Mouse (Mus musculus) thymus, adult 2 months (tissue): ENCODE measurements around the gene Acpp. TPM values are rescaled to one million over a fixed set of nuclear protein-coding genes. Genes with fewer than 3 reads are reported as not detected.

Source experiments
- DNase-seq: peaks from one replicate; pipeline ENCODE4 v3.0.0; 2021
- H3K27ac ChIP-seq: fragments of 200-500 bp; 2 replicates; pipeline ENCODE4 v1.5.1; 2012; ENCODE audit warnings: low read length, control low read depth; ENCODE audit not compliant: control insufficient read depth, insufficient read depth
- H3K27me3 ChIP-seq: fragments of 200-500 bp; 2 replicates; pipeline ENCODE4 v1.6.1; 2012; ENCODE audit warnings: mild to moderate bottlenecking, low read length, moderate library complexity, mixed read lengths; ENCODE audit not compliant: control insufficient read depth, insufficient read depth
- H3K36me3 ChIP-seq: fragments of 200-500 bp; 2 replicates; pipeline ENCODE4 v1.6.1; 2012; ENCODE audit warnings: mild to moderate bottlenecking, low read length, moderate library complexity; ENCODE audit not compliant: control insufficient read depth, insufficient read depth
- H3K4me1 ChIP-seq: fragments of 200-500 bp; replicated peaks from 2 replicates; pipeline ENCODE4 v1.6.1; 2012; ENCODE audit warnings: low read length; ENCODE audit not compliant: control insufficient read depth, insufficient read depth
- H3K4me3 ChIP-seq: fragments of 200-500 bp; 2 replicates; pipeline ENCODE4 v1.5.1; 2012; ENCODE audit warnings: mild to moderate bottlenecking, low read length, control low read depth, moderate library complexity; ENCODE audit not compliant: control insufficient read depth, insufficient read depth
- CTCF ChIP-seq: fragments of 200-500 bp; IDR thresholded peaks from 2 replicates; pipeline ENCODE4 v1.5.1; 2012; ENCODE audit warnings: mild to moderate bottlenecking, control low read depth, low read length, moderate library complexity, borderline replicate concordance; ENCODE audit not compliant: control insufficient read depth, poor library complexity, insufficient read depth; ENCODE audit errors: extremely low read depth
- POLR2A ChIP-seq: fragments of 200-500 bp; IDR thresholded peaks from 2 replicates; pipeline ENCODE4 v1.6.1; 2012; ENCODE audit warnings: mild to moderate bottlenecking, low read length, control low read depth, moderate library complexity; ENCODE audit not compliant: control insufficient read depth, poor library complexity, insufficient read depth; ENCODE audit errors: extremely low read depth
- WGBS: fragments of 180-500 bp; shearing (Covaris S2); methylation state at CpG from one replicate; pipeline ENCODE4 v1.1.7; 2018; 5-methylcytosine and 5-hydroxymethylcytosine counted together
- polyA plus RNA-seq: library from polyadenylated mRNA; depleted of rRNA; stranded (reverse); fragments of >200 nt; gene quantifications from 2 replicates; pipeline ENCODE4 v1.2.3, GENCODE M21; 2012

Gene Acpp
- polyA plus RNA-seq, 1 experiment: 11.2 TPM

GRCm38 (mm10) chr9:104304800-104305199 lies 32.7 kb downstream of the Acpp start:
- H3K4me1 ChIP-seq: no peaks in the 10 kb centered on the region
- H3K36me3 ChIP-seq: no peaks in the 10 kb centered on the region
- TF ChIP-seq POLR2A (no peak), CTCF (no peak)
- H3K27ac ChIP-seq: no peak overlapping the region
- H3K27me3 ChIP-seq: no peaks in the 10 kb centered on the region
- 91% methylated on average over 10 of the region's 10 CpGs for WGBS
- H3K4me3 ChIP-seq: no peak overlapping the region
- DNase-seq: no peak

- Histone ChIP-seq H3K4me3 (no peak overlapping the region), H3K36me3 (no peaks in the 10 kb centered on the region), H3K27ac (no peak overlapping the region), H3K4me1 (no peaks in the 10 kb centered on the region), H3K27me3 (no peaks in the 10 kb centered on the region)
- no peak for DNase-seq
- TF ChIP-seq POLR2A (no peak), CTCF (no peak)
- WGBS: 90% methylated on average over 4 of the region's 4 CpGs
Observed at GRCm38 (mm10) chr9:104304376-104304775, 33.2 kb downstream of the Acpp start.

- Histone ChIP-seq H3K27me3 (no peaks in the 10 kb centered on the region), H3K4me3 (no peak overlapping the region), H3K4me1 (no peaks in the 10 kb centered on the region), H3K27ac (no peak overlapping the region), H3K36me3 (no peaks in the 10 kb centered on the region)
- no peak for DNase-seq
- TF ChIP-seq POLR2A (no peak), CTCF (no peak)
- WGBS: 71% methylated on average over 12 of the region's 12 CpGs
Observed at GRCm38 (mm10) chr9:104300569-104300968, 37.0 kb downstream of the Acpp start.

GRCm38 (mm10) chr9:104297041-104297440 lies 40.5 kb downstream of the Acpp start:
- H3K36me3 ChIP-seq: no peaks in the 10 kb centered on the region
- WGBS: 66% methylated on average over 3 of the region's 3 CpGs
- DNase-seq: no peak
- H3K4me3 ChIP-seq: no peak overlapping the region
- no peaks in the 10 kb centered on the region for H3K27me3 ChIP-seq
- no peaks in the 10 kb centered on the region for H3K4me1 ChIP-seq
- H3K27ac ChIP-seq: no peak overlapping the region
- TF ChIP-seq POLR2A (no peak), CTCF (no peak)

GRCm38 (mm10) chr9:104284934-104285333 lies 52.6 kb downstream of the Acpp start:
- Histone ChIP-seq H3K4me1 (no peaks in the 10 kb centered on the region), H3K4me3 (no peak overlapping the region), H3K27ac (no peak overlapping the region), H3K27me3 (no peaks in the 10 kb centered on the region), H3K36me3 (no peaks in the 10 kb centered on the region)
- 38% methylated on average over 6 of the region's 6 CpGs for WGBS
- DNase-seq: no peak
- TF ChIP-seq POLR2A: no peak
- no peak for TF ChIP-seq CTCF

GRCm38 (mm10) chr9:104282536-104282935 lies 55.0 kb downstream of the Acpp start:
- TF ChIP-seq CTCF (no peak), POLR2A (no peak)
- Histone ChIP-seq H3K27me3 (no peaks in the 10 kb centered on the region), H3K36me3 (no peaks in the 10 kb centered on the region), H3K4me1 (no peaks in the 10 kb centered on the region), H3K4me3 (no peak overlapping the region), H3K27ac (no peak overlapping the region)
- no peak for DNase-seq
- 91% methylated on average over 8 of the region's 8 CpGs for WGBS

- TF ChIP-seq POLR2A (no peak), CTCF (no peak)
- H3K4me1 ChIP-seq: no peaks in the 10 kb centered on the region
- no peak overlapping the region for H3K27ac ChIP-seq
- no peak overlapping the region for H3K4me3 ChIP-seq
- H3K36me3 ChIP-seq: no peaks in the 10 kb centered on the region
- H3K27me3 ChIP-seq: no peaks in the 10 kb centered on the region
- DNase-seq: no peak
- WGBS: 67% methylated on average over 5 of the region's 5 CpGs
Observed at GRCm38 (mm10) chr9:104281737-104282136, 55.8 kb downstream of the Acpp start.
